Mouse (Mus musculus): Measurements from ENCODE around the gene Dock11. TPM values are rescaled to one million over a fixed set of nuclear protein-coding genes. Genes with fewer than 3 reads are reported as not detected.

Gene Dock11
- polyA plus RNA-seq (2012), result not detected in 2 replicates

DNA sequence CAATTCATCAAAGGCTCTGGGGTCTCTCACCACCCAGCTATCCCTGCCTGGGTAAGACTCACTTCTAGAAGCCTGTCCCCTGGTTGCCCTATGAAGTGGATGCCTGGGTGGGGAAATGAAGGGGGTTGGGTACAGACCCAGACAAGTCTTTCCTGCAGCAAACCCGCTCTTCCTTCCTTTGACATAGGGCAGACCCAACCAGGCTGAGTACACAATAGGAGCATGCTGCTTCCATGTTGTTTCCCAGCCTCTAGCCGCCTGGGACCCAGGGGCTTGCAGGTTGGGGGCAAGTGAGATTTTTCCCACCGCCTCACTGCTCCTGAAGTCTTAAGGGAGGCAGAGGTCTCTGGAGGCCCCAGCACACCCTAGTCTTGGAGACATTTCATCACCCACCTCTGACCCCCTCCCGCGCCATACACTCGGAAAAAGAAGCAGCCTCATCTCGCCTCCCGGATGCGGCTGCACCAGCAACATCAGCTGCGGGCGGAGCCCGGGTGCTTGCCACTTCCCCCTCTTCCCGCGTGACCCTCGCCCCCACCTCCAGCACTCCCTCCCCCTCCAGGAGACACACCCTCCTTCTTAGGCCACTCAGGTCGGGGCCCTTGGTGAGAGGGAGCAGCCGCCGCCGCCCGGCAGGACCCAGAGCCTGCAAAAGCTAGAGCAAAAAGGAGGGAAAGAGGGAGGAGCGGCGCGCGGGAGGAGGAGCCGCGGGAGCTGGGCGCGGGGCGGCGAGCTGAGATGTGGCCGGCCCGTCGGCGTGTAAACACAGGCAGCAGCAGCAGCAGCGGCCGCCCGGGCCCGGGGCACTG is at the start of gene Dock11:
Gene Dock11, plus strand, starts transcription at position 746 of the 809 bp plus-strand sequence.
- TF ChIP-seq TAL1 (IDR thresholded peaks at IDR 0.05; ENCODE audit: low read length) (no peak), GATA1 (IDR thresholded peaks at IDR 0.05; ENCODE audit: low read length) (no peak)
- no peaks in the 10 kb centered on the region for H3K4me1 ChIP-seq (ENCODE audit: control insufficient read depth)
- H3K27me3 ChIP-seq (ENCODE audit: control insufficient read depth), result peaks cover 22% of the 10 kb centered on the region
- no peaks in the 10 kb centered on the region for H3K9me3 ChIP-seq (ENCODE audit: control insufficient read depth, low read length)
- H3K4me3 ChIP-seq (replicated peaks), result peak within 1 kb of the TSS; percentile 35
- no peaks in the 10 kb centered on the region for H3K36me3 ChIP-seq (ENCODE audit: control insufficient read depth)

DNA sequence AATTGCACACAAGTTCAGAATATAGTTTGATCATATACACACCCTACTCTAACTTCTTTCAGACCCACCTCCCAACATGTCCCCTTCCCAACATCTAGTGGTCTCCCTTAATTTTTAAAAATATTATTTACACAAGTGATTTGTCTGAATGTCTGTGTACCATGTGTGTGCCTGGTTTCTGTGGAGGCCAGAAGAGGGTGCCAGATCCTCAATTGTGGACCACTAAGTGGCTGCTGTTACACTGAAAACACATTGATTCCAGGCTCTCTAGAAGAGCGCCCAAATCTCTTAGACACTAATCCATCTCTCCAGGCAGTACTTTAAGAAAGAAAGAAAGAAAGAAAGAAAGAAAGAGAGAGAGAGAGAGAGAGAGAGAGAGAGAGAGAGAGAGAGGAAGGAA is 8.9 kb upstream of the Dock11 start:
- Histone ChIP-seq H3K9me3 (ENCODE audit: control insufficient read depth, low read length) (no peaks in the 10 kb centered on the region), H3K4me1 (ENCODE audit: control insufficient read depth) (no peaks in the 10 kb centered on the region), H3K4me3 (replicated peaks) (no peak overlapping the region), H3K27me3 (ENCODE audit: control insufficient read depth) (no peaks in the 10 kb centered on the region), H3K36me3 (ENCODE audit: control insufficient read depth) (no peaks in the 10 kb centered on the region)
- no peak for TF ChIP-seq GATA1 (IDR thresholded peaks at IDR 0.05; ENCODE audit: low read length)

DNA sequence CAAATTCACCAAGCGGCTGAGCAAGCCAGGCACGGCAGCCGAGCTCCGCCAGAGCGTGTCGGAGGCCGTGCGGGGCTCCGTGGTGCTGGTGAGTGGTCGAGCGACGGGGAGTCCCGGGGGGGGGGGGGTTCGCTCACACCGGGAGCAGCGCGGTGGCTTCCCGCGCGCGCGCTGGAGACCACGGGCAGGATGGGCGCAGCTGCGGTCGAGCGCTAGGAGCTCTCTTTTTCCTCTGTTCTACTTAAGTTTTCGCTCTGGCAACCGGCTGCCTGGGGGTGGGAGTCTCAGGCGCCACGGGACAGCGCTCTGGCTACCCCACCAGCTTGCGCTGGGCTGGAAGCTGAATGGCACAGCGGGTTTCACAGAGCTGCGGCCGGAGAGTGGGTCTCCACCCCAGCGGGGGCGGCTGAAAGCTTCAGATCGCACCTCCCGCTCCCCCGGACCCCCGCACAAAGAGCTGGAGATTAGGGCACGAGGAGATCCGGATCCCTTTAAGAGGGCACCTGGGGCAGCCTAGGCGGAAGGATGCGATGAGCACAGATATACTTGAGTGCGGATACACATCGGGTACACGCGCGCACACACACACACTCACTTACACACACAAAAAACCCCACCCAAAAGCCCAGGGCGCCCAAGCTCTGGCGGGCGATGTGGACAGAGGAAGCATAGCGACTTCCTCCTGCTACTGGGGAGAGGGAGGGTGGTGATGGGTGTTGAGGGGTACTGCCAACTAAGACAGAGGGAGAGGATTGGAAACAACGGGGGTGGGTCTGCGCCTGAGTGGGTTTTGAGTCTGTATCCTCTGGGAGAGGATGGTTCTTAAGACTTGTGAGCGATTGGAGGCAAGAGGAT is 540 bp downstream of the Dock11 start:
- no peaks in the 10 kb centered on the region for H3K36me3 ChIP-seq (ENCODE audit: control insufficient read depth)
- peak overlapping the region; percentile 35 for H3K4me3 ChIP-seq (replicated peaks)
- H3K4me1 ChIP-seq (ENCODE audit: control insufficient read depth), result no peaks in the 10 kb centered on the region
- H3K27me3 ChIP-seq (ENCODE audit: control insufficient read depth), result peaks cover 22% of the 10 kb centered on the region
- no peak for TF ChIP-seq GATA1 (IDR thresholded peaks at IDR 0.05; ENCODE audit: low read length)
- no peak for TF ChIP-seq TAL1 (IDR thresholded peaks at IDR 0.05; ENCODE audit: low read length)
- no peaks in the 10 kb centered on the region for H3K9me3 ChIP-seq (ENCODE audit: control insufficient read depth, low read length)

DNA sequence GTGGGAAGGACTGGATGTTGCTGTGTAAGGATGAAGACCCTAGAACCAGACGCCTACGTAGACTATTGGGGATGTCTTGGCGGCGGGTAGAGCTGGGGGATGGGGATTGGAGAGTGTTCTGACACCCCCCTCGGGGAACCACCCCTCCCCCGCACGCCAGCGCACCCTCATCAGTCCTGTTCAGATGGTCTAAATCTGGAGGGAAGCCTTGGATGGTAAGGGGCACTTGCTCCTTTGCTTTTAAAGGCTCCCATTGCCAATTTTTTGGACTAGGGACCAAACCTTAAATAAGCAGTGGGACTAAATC is 1.1 kb downstream of the Dock11 start:
- TF ChIP-seq GATA1 (IDR thresholded peaks at IDR 0.05; ENCODE audit: low read length) (no peak), TAL1 (IDR thresholded peaks at IDR 0.05; ENCODE audit: low read length) (no peak)
- Histone ChIP-seq H3K36me3 (ENCODE audit: control insufficient read depth) (no peaks in the 10 kb centered on the region), H3K4me3 (replicated peaks) (no peak overlapping the region), H3K9me3 (ENCODE audit: control insufficient read depth, low read length) (no peaks in the 10 kb centered on the region), H3K4me1 (ENCODE audit: control insufficient read depth) (no peaks in the 10 kb centered on the region), H3K27me3 (ENCODE audit: control insufficient read depth) (peaks cover 22% of the 10 kb centered on the region)

DNA sequence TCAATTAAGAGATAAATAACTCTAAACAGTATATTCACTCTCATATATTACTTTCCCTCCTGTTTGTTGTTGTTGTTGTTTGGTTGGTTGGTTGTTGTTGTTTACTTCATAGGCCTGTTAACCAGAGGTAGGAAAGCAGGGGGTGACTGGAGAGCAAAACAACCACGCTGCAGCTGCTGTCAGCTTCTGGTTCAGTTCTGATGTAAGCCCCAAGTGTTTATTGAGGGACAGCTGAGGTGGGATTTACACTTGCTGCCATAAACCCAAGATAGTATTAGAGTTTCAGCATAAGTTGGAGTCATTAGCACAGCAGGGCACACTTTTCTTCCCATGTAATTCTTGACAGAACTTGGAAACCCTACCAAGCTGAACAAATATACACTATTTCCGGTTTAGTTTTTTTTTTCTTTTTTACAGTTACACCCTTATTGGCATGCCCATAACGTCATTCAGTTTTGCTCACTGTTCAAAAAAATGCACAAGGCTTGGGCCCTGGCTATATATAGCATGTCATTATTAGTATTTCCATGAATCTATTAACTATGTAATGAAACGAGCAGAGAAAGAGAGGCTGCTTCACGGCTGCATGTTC is 3.0 kb downstream of the Dock11 start:
- peaks cover 22% of the 10 kb centered on the region for H3K27me3 ChIP-seq (ENCODE audit: control insufficient read depth)
- no peaks in the 10 kb centered on the region for H3K36me3 ChIP-seq (ENCODE audit: control insufficient read depth)
- H3K4me1 ChIP-seq (ENCODE audit: control insufficient read depth), result no peaks in the 10 kb centered on the region
- H3K9me3 ChIP-seq (ENCODE audit: control insufficient read depth, low read length), result no peaks in the 10 kb centered on the region
- TF ChIP-seq GATA1 (IDR thresholded peaks at IDR 0.05; ENCODE audit: low read length), result no peak
- TF ChIP-seq TAL1 (IDR thresholded peaks at IDR 0.05; ENCODE audit: low read length), result no peak
- H3K4me3 ChIP-seq (replicated peaks), result no peak overlapping the region

DNA sequence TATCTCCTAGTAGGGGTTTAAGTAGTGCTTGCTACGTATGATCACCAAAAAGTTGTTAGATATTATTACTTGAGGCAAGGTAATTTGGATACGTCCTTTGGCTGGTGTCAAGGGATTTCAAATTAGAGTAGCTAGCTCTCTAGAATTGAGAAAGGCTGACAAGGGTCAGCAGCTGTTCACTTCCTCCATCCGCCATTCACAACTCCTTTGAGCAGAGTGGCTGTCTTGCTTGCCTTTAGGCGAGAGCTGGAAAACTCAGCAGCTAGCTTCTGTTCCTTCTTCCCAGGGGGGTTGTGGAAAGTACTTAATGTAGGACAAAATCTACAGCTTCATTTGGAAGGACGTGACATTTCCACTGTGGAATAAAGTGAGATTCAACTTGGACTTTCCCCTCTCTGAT is 3.7 kb downstream of the Dock11 start:
- no peak for TF ChIP-seq TAL1 (IDR thresholded peaks at IDR 0.05; ENCODE audit: low read length)
- TF ChIP-seq GATA1 (IDR thresholded peaks at IDR 0.05; ENCODE audit: low read length), result no peak
- H3K9me3 ChIP-seq (ENCODE audit: control insufficient read depth, low read length), result no peaks in the 10 kb centered on the region
- H3K36me3 ChIP-seq (ENCODE audit: control insufficient read depth), result no peaks in the 10 kb centered on the region
- H3K4me3 ChIP-seq (replicated peaks), result no peak overlapping the region
- H3K4me1 ChIP-seq (ENCODE audit: control insufficient read depth), result no peaks in the 10 kb centered on the region
- peaks cover 22% of the 10 kb centered on the region for H3K27me3 ChIP-seq (ENCODE audit: control insufficient read depth)

DNA sequence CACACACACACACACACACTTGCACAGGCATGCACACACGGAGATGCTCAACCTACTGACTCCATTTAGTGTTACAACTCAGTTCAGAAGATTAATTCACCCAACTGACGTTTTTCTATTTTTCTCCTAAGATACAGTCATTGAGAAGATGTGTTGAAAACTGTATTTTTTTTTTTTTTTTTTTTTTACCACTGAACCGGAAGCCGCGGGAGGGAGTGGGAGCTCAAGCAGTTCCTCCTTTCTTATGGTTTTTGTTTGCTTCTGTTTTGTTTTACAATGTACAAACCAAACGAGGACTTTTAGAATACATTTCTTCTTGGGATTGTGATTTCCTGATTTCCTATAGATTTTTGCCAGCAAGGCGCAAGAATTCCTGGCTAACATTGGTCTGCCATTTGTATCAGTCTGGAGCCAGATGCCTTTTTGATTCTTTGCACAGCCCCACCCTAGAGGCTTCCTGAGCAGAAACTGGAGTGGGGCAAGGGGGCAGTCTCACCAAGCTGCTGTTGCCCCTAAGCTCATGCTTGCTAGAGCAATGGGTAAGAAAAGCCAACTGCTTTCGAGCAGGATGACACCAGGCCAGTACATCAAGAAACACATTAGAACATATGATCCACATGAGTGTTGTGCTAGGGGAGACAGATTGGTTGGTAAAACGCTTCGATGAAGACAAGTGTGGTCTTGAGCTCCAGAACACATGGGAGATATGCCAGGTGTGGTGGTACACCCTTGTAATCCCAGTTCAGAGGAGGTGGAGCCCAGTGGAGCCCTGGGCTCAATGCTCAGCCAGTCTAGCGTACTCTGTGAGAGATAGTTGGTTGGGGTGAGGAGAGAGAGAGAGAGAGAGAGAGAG is 9.2 kb downstream of the Dock11 start:
- H3K36me3 ChIP-seq (ENCODE audit: control insufficient read depth), result no peaks in the 10 kb centered on the region
- H3K4me1 ChIP-seq (ENCODE audit: control insufficient read depth), result no peaks in the 10 kb centered on the region
- no peak for TF ChIP-seq TAL1 (IDR thresholded peaks at IDR 0.05; ENCODE audit: low read length)
- no peak for TF ChIP-seq GATA1 (IDR thresholded peaks at IDR 0.05; ENCODE audit: low read length)
- H3K9me3 ChIP-seq (ENCODE audit: control insufficient read depth, low read length), result no peaks in the 10 kb centered on the region
- H3K27me3 ChIP-seq (ENCODE audit: control insufficient read depth), result no peaks in the 10 kb centered on the region
- no peak overlapping the region for H3K4me3 ChIP-seq (replicated peaks)

DNA sequence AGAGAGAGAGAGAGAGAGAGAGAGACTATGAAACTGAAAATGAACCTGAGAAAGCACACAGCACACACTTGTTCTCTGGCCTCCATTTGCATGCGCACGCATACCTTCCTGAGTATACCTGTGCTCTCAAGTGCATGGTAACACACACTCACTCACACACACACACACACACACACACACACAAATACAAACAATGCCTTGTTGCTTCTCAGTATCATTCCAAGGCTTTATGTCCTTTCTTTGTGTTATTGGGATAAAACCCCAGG is 9.8 kb downstream of the Dock11 start:
- H3K27me3 ChIP-seq (ENCODE audit: control insufficient read depth), result no peaks in the 10 kb centered on the region
- H3K4me3 ChIP-seq (replicated peaks), result no peak overlapping the region
- TF ChIP-seq TAL1 (IDR thresholded peaks at IDR 0.05; ENCODE audit: low read length), result no peak
- no peak for TF ChIP-seq GATA1 (IDR thresholded peaks at IDR 0.05; ENCODE audit: low read length)
- H3K9me3 ChIP-seq (ENCODE audit: control insufficient read depth, low read length), result no peaks in the 10 kb centered on the region
- H3K36me3 ChIP-seq (ENCODE audit: control insufficient read depth), result no peaks in the 10 kb centered on the region
- no peaks in the 10 kb centered on the region for H3K4me1 ChIP-seq (ENCODE audit: control insufficient read depth)
